14 mouse cellular contexts compared by ENCODE assay signal in the genomic region with DNA sequence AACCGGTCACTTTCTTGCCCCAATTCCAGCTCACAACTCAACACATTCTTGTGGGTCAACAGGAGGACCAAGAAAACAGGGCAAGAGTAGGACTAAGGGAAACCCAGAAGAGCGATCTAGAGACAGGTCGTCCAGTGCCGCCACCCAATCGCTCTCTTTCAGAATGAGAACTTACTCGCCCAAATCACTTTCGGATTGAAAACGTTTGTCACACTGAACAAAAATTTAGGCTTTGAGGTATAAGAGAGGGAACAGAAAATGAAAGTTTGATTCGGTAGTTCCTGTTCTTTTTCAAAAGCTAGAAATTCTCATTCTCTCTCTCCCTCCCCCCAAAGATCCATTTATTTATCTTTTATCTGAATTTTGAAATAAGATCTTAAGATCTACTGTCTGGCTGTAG.
"Had no signal": no experiment of that assay in that cellular context is flagged by ENCODE, and none has a peak within 500 bp of the region (broad histone marks: within the 10 kb centered on the region; RNA-seq: fewer than 3 reads in every experiment).

No protein-coding gene starts in this region.

- H3K9me3 ChIP-seq: limb, embryonic 13.5 days; midbrain, embryonic 10.5 days; neural tube, embryonic 12.5 days had no signal

- H3K27me3 ChIP-seq: limb, embryonic 13.5 days; neural tube, embryonic 12.5 days had no signal

- H3K4me1 ChIP-seq: limb, embryonic 13.5 days; midbrain, embryonic 10.5 days; neural tube, embryonic 12.5 days had no signal

- H3K4me3 ChIP-seq: layer of hippocampus, adult 2 months; limb, embryonic 13.5 days; midbrain, embryonic 10.5 days; neural tube, embryonic 12.5 days had no signal

- DNase-seq: kidney, adult 9 months; kidney, postnatal 36 days; left cerebral cortex, postnatal 4 days; lung, adult 18-20 months; midbrain, embryonic 14.5 days; right cerebral cortex, postnatal 25 days; thymus, adult 18-20 months; thymus, postnatal 14 days had no signal

- H3K27ac ChIP-seq: kidney, postnatal 0 days; limb, embryonic 13.5 days; liver, embryonic 14.5 days; midbrain, embryonic 10.5 days; neural tube, embryonic 12.5 days had no signal
